Mouse (Mus musculus): Measurements from ENCODE around the gene Ssbp3. TPM values are rescaled to one million over a fixed set of nuclear protein-coding genes. Genes with fewer than 3 reads are reported as not detected.
A peak's percentile ranks its signal among the peaks of the same experiment; 100 is the strongest.

The Ssbp3 gene
- polyA plus RNA-seq, 1 experiment from 2014 or later, result 119 TPM

DNA sequence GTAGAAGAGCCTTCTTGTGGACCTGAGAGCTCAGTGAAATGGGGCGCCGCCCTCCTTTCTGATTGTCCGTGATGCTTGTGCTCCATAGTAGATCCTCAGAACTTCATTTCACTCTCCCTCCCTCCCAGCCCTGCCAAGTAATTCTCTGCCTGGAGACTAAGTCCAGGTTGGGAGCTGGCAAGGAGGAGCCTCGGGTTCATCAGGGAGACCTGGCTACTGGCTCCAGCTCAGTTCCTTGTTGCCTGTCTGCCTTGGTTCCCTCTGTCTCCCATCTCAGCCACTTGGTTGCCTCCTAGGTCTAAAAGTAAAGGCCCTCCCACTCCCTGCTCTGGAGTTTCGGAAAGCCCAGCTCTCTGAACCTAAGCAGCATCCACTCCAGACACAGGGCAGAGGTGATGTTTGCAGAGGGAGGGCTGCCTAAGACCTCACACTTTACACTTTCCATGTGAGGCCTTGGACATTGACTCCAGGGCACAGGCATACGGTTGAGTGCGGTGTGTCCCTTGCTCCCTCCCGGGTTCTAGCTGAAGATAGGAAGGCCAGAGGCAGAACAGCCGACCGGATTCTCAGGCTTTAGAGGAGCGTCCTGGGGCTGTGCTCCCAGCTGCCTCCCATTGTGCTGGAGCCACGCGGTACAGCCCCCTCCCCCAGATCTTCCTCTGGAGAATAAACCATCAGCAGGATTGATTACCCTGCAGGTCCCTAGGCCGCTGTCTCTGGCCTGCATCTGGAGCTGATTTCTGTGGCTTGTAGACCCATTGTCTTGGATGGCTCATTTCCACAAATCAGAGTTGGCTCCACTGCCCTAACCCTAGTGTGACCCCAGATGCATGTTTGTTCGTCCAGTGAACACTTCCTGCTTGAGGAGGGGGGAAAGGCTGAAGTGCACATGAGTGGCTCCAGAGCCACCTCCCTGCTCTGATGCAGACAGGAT lies 75.7 kb downstream of the Ssbp3 start:
- H3K9me3 ChIP-seq (replicated peaks), result no peaks in the 10 kb centered on the region
- peak overlapping the region; percentile 29 for H3K4me3 ChIP-seq
- peak; percentile 47 for DNase-seq (ENCODE audit: low spot score)
- H3K36me3 ChIP-seq, result peaks cover 7% of the 10 kb centered on the region; the same call in 1 of the 2 replicates
- H3K27me3 ChIP-seq (ENCODE audit: low read depth, poor library complexity, severe bottlenecking), result peaks cover 17% of the 10 kb centered on the region
- 27% methylated on average over 15 of the region's 15 CpGs for WGBS
- peaks cover 99% of the 10 kb centered on the region for H3K4me1 ChIP-seq
- H3K27ac ChIP-seq (replicated peaks), result peak overlapping the region; percentile 83

GRCm38 (mm10) chr4:106987725-106988364 lies 77.3 kb downstream of the Ssbp3 start:
- Histone ChIP-seq H3K27ac (replicated peaks) (peak overlapping the region; percentile 80), H3K27me3 (ENCODE audit: low read depth, poor library complexity, severe bottlenecking) (peaks cover 34% of the 10 kb centered on the region), H3K4me1 (peaks cover 100% of the 10 kb centered on the region), H3K4me3 (peak overlapping the region; percentile 18; the same call in 1 of the 2 replicates), H3K36me3 (peaks cover 8% of the 10 kb centered on the region; the same call in 1 of the 2 replicates), H3K9me3 (replicated peaks) (no peaks in the 10 kb centered on the region)
- DNase-seq (ENCODE audit: low spot score), result peak; percentile 73
- WGBS, result 21% methylated on average over 7 of the region's 7 CpGs

DNA sequence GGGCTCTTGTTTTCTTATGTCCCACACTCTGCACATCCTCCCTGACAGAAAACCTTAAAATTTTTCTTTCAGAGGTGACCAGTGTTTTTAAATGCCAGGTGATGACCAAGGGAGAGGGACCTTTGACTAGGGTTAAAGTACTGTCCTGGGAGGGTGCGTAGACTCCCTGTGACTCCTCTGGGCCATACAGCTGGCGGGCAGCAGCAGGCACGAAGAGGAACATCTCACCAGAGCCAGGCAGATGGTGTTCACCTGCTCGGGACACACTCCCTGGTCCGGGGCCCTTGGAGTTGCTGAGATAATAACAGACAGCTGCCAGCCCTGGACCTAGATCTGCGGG lies 78.4 kb downstream of the Ssbp3 start:
- Histone ChIP-seq H3K9me3 (replicated peaks) (no peaks in the 10 kb centered on the region), H3K27me3 (ENCODE audit: low read depth, poor library complexity, severe bottlenecking) (peaks cover 37% of the 10 kb centered on the region), H3K4me1 (peaks cover 100% of the 10 kb centered on the region), H3K4me3 (peak overlapping the region; percentile 32), H3K36me3 (peaks cover 8% of the 10 kb centered on the region; the same call in 1 of the 2 replicates), H3K27ac (replicated peaks) (peak overlapping the region; percentile 80)
- WGBS, result 32% methylated on average over 6 of the region's 6 CpGs
- DNase-seq (ENCODE audit: low spot score), result no peak

DNA sequence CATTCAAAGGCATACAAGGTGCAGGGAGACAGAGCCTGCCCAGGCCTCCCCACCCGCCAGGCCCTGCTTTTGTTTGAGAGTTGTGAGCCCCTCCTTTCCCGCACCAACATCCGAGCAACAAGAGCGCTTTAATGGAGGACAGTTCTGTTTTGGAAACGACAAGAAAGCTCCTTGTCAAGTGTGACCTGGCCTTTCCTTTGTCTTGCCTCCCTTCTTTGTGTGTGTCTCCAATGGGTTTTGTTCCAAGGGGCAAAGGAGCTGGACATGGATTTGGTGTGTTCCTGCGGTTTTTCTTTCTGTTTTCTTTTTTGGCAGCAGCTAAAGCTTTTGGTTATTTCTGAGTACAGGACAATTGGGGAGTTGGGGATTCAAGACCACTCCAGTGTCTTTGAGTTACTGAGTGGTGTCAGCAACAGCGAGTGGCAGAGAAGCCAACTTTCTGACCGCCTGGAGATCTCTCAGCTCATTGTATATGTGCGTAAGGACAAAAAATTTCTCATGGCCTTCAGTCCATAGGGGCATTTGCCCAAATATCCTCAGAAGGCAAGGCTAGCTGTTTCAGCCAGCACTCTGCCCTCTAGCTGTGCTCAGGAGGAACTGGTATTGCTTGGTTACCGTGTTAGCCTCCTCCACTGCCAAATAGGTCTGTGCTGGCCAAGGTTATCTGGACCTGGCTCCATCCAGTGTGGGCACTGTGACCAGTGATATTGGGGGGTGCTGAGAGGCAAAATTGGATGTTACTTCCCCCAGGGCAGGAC lies 78.9 kb downstream of the Ssbp3 start:
- Histone ChIP-seq H3K27ac (replicated peaks) (peak overlapping the region; percentile 80), H3K9me3 (replicated peaks) (no peaks in the 10 kb centered on the region), H3K36me3 (peaks cover 8% of the 10 kb centered on the region; the same call in 1 of the 2 replicates), H3K4me3 (peak overlapping the region; percentile 32), H3K27me3 (ENCODE audit: low read depth, poor library complexity, severe bottlenecking) (peaks cover 37% of the 10 kb centered on the region), H3K4me1 (peaks cover 100% of the 10 kb centered on the region)
- peak; percentile 81 for DNase-seq (ENCODE audit: low spot score)
- 27% methylated on average over 10 of the region's 10 CpGs for WGBS

- 0 out of 2 replicates have a peak overlapping the region, but pooled peaks have one; percentile 33 for H3K27ac ChIP-seq (replicated peaks)
- 93% methylated on average over 5 of the region's 5 CpGs for WGBS
- peaks cover 99% of the 10 kb centered on the region for H3K4me1 ChIP-seq
These were observed 82.6 kb downstream of the Ssbp3 start for GRCm38 (mm10) chr4:106993053-106993452.

GRCm38 (mm10) chr4:106994252-106994651 lies 83.8 kb downstream of the Ssbp3 start:
- 96% methylated on average over 5 of the region's 5 CpGs for WGBS

More at GRCm38 (mm10) chr4:106993053-106993452, 82.6 kb downstream of the Ssbp3 start:
- Histone ChIP-seq H3K27me3 (ENCODE audit: low read depth, poor library complexity, severe bottlenecking) (peaks cover 25% of the 10 kb centered on the region), H3K36me3 (peaks cover 8% of the 10 kb centered on the region; the same call in 1 of the 2 replicates), H3K9me3 (replicated peaks) (no peaks in the 10 kb centered on the region), H3K4me3 (no peak overlapping the region)
- DNase-seq (ENCODE audit: low spot score), result no peak

DNA sequence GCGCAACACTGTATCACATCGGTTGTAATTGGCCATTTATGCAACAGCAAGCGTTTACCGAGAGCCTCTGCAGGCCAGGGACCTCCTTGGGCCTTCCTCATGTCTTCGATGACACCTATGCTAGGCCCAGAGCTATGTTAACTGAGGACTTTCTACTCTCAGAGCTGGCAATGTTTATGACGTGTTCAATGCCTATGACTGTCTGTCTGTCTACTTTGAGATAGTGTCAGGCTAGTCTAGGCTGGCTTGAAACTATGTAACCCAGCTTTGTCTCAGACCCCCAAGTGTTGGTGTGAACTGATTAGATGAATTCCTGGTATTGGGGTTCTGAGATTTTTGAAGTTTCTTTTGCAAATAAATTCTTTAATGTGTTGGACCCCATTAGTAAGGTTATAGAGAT lies 84.6 kb downstream of the Ssbp3 start:
- peaks cover 25% of the 10 kb centered on the region for H3K27me3 ChIP-seq (ENCODE audit: low read depth, poor library complexity, severe bottlenecking)
- peaks cover 92% of the 10 kb centered on the region for H3K4me1 ChIP-seq
- H3K36me3 ChIP-seq, result peaks cover 20% of the 10 kb centered on the region
- H3K4me3 ChIP-seq, result no peak overlapping the region
- WGBS, result 95% methylated on average over 6 of the region's 6 CpGs
- no peaks in the 10 kb centered on the region for H3K9me3 ChIP-seq (replicated peaks)
- H3K27ac ChIP-seq (replicated peaks), result no peak overlapping the region
- DNase-seq (ENCODE audit: low spot score), result no peak

More at GRCm38 (mm10) chr4:106994252-106994651, 83.8 kb downstream of the Ssbp3 start:
- Histone ChIP-seq H3K36me3 (peaks cover 15% of the 10 kb centered on the region), H3K27me3 (ENCODE audit: low read depth, poor library complexity, severe bottlenecking) (peaks cover 25% of the 10 kb centered on the region), H3K9me3 (replicated peaks) (no peaks in the 10 kb centered on the region), H3K4me3 (no peak overlapping the region), H3K27ac (replicated peaks) (no peak overlapping the region; the same call in 1 of the 2 replicates), H3K4me1 (peaks cover 92% of the 10 kb centered on the region)
- DNase-seq (ENCODE audit: low spot score), result no peak

DNA sequence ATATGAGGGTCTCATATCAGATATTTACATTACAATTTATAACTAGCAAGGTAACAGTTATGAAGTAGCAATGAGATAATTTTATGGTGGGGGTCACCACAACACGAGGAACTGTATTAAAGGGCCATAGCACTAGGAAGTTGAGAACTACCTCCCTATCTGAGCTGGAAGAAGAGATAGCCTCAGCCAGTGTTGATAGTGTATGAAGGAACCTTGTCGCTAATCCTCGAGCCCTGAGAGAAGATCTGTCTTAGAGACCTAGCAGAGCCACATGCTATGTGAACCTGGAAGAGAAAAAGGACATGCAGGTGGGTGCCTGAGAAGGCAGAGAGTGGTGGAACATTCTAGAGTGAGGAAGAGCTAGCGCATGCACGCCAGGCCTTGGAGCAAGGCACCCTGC lies 85.0 kb downstream of the Ssbp3 start:
- 86% methylated on average over 5 of the region's 5 CpGs for WGBS

GRCm38 (mm10) chr4:106996305-106997076 lies 86.0 kb downstream of the Ssbp3 start:
- peaks cover 16% of the 10 kb centered on the region for H3K27me3 ChIP-seq (ENCODE audit: low read depth, poor library complexity, severe bottlenecking)
- 67% methylated on average over 13 of the region's 13 CpGs for WGBS
- H3K4me1 ChIP-seq, result peaks cover 92% of the 10 kb centered on the region
- H3K9me3 ChIP-seq (replicated peaks), result no peaks in the 10 kb centered on the region
- H3K36me3 ChIP-seq, result peaks cover 15% of the 10 kb centered on the region
- DNase-seq (ENCODE audit: low spot score), result no peak
- H3K27ac ChIP-seq (replicated peaks), result no peak overlapping the region
- no peak overlapping the region for H3K4me3 ChIP-seq

More for the DNA sequence above, 85.0 kb downstream of the Ssbp3 start:
- Histone ChIP-seq H3K4me1 (peaks cover 92% of the 10 kb centered on the region), H3K27me3 (ENCODE audit: low read depth, poor library complexity, severe bottlenecking) (peaks cover 25% of the 10 kb centered on the region), H3K4me3 (no peak overlapping the region), H3K36me3 (peaks cover 20% of the 10 kb centered on the region), H3K9me3 (replicated peaks) (no peaks in the 10 kb centered on the region), H3K27ac (replicated peaks) (no peak overlapping the region)
- DNase-seq (ENCODE audit: low spot score), result no peak

GRCm38 (mm10) chr4:107001259-107001810 lies 90.8 kb downstream of the Ssbp3 start:
- WGBS, result 70% methylated on average over 5 of the region's 5 CpGs
- Histone ChIP-seq H3K27me3 (ENCODE audit: low read depth, poor library complexity, severe bottlenecking) (no peaks in the 10 kb centered on the region), H3K4me3 (no peak overlapping the region), H3K4me1 (peaks cover 72% of the 10 kb centered on the region), H3K36me3 (peaks cover 19% of the 10 kb centered on the region), H3K27ac (replicated peaks) (peak overlapping the region; percentile 53; the same call in 1 of the 2 replicates), H3K9me3 (replicated peaks) (no peaks in the 10 kb centered on the region)
- no peak for DNase-seq (ENCODE audit: low spot score)

- peaks cover 23% of the 10 kb centered on the region for H3K36me3 ChIP-seq
- peaks cover 66% of the 10 kb centered on the region for H3K4me1 ChIP-seq
- H3K27ac ChIP-seq (replicated peaks), result 0 out of 2 replicates have a peak overlapping the region, but pooled peaks have one; percentile 53
- 80% methylated on average over 14 of the region's 14 CpGs for WGBS
- no peaks in the 10 kb centered on the region for H3K27me3 ChIP-seq (ENCODE audit: low read depth, poor library complexity, severe bottlenecking)
- no peak for DNase-seq (ENCODE audit: low spot score)
- no peaks in the 10 kb centered on the region for H3K9me3 ChIP-seq (replicated peaks)
- H3K4me3 ChIP-seq, result no peak overlapping the region
These were observed 91.5 kb downstream of the Ssbp3 start for GRCm38 (mm10) chr4:107001916-107002488.

All from midbrain, embryonic 10.5 days (tissue).